Mouse (Mus musculus) limb, embryonic 12.5 days (tissue): Measurements from ENCODE around the gene Tshz2. TPM values are rescaled to one million over a fixed set of nuclear protein-coding genes. Genes with fewer than 3 reads are reported as not detected.

Experiments
- ATAC-seq: fragments of 200-750 bp; cut with Nextera tagmentation; 2 replicates; pipeline ENCODE4 v1.8.0; 2017; ENCODE audit warnings: low read depth, moderate TSS enrichment; ENCODE audit not compliant: insufficient number of reproducible peaks, insufficient read depth, low FRiP score, low TSS enrichment
- H3K27ac ChIP-seq: fragments of 300-500 bp; sonication (generic); 2 replicates; pipeline ENCODE4 v1.5.1; 2016; ENCODE audit warnings: mild to moderate bottlenecking, moderate library complexity
- H3K27me3 ChIP-seq: fragments of 300-500 bp; sonication (generic); 2 replicates; pipeline ENCODE4 v1.6.1; 2016; ENCODE audit warnings: mild to moderate bottlenecking, moderate library complexity
- H3K36me3 ChIP-seq: fragments of 300-500 bp; sonication (generic); 2 replicates; pipeline ENCODE4 v1.6.1; 2016; ENCODE audit warnings: mild to moderate bottlenecking, moderate library complexity
- H3K4me1 ChIP-seq: fragments of 300-500 bp; sonication (generic); replicated peaks from 2 replicates; pipeline ENCODE4 v1.6.1; 2016
- H3K4me2 ChIP-seq: fragments of 300-500 bp; sonication (generic); 2 replicates; pipeline ENCODE4 v1.6.1; 2016; ENCODE audit warnings: mild to moderate bottlenecking, moderate library complexity
- H3K4me3 ChIP-seq: fragments of 300-500 bp; sonication (generic); replicated peaks from 2 replicates; pipeline ENCODE4 v1.5.1; 2016; ENCODE audit warnings: mild to moderate bottlenecking
- H3K9ac ChIP-seq: fragments of 300-500 bp; sonication (generic); replicated peaks from 2 replicates; pipeline ENCODE4 v1.6.1; 2016; ENCODE audit warnings: mild to moderate bottlenecking, moderate library complexity
- H3K9me3 ChIP-seq: fragments of 300-500 bp; sonication (generic); 2 replicates; pipeline ENCODE4 v1.6.1; 2016; ENCODE audit warnings: mild to moderate bottlenecking, moderate library complexity
- WGBS: fragments of 180-500 bp; shearing (Covaris S2); methylation state at CpG from one replicate; pipeline ENCODE4 v1.1.7; 2016; 5-methylcytosine and 5-hydroxymethylcytosine counted together
- polyA plus RNA-seq: library from polyadenylated mRNA; unstranded; fragments of >200 nt; fragmentation: Nextera tagmentation; extraction: Ambion mirVana; gene quantifications from 2 replicates; pipeline ENCODE4 v1.2.1, GENCODE M21; 2016

Gene Tshz2
- polyA plus RNA-seq, 1 experiment from 2014 or later, result 12.0 TPM

- WGBS, result 78% methylated on average over 8 of the region's 8 CpGs
- Histone ChIP-seq H3K27me3 (no peaks in the 10 kb centered on the region), H3K4me1 (peaks cover 7% of the 10 kb centered on the region), H3K4me2 (no peak overlapping the region), H3K4me3 (no peak overlapping the region), H3K36me3 (no peaks in the 10 kb centered on the region), H3K27ac (no peak overlapping the region), H3K9me3 (peaks cover 5% of the 10 kb centered on the region; the same call in 1 of the 2 replicates), H3K9ac (no peak overlapping the region)
- ATAC-seq, result no peak
Observed at GRCm38 (mm10) chr2:170031872-170032271, 399.1 kb downstream of the Tshz2 start.

GRCm38 (mm10) chr2:170033219-170033618 is 400.4 kb downstream of the Tshz2 start:
- Histone ChIP-seq H3K36me3 (no peaks in the 10 kb centered on the region), H3K27me3 (no peaks in the 10 kb centered on the region), H3K27ac (peak overlapping the region; percentile 64), H3K4me2 (no peak overlapping the region), H3K9ac (no peak overlapping the region), H3K4me1 (peaks cover 7% of the 10 kb centered on the region), H3K9me3 (no peaks in the 10 kb centered on the region), H3K4me3 (no peak overlapping the region)
- 59% methylated on average over 5 of the region's 5 CpGs for WGBS
- no peak for ATAC-seq

GRCm38 (mm10) chr2:170034794-170035193 is 402.0 kb downstream of the Tshz2 start:
- ATAC-seq, result no peak
- Histone ChIP-seq H3K9ac (no peak overlapping the region), H3K4me2 (no peak overlapping the region), H3K4me3 (no peak overlapping the region), H3K9me3 (no peaks in the 10 kb centered on the region), H3K4me1 (peaks cover 7% of the 10 kb centered on the region), H3K36me3 (no peaks in the 10 kb centered on the region), H3K27ac (no peak overlapping the region), H3K27me3 (0 out of 2 replicates have a peak, but pooled peaks cover 1% of the 10 kb centered on the region)
- 94% methylated on average over 11 of the region's 11 CpGs for WGBS

GRCm38 (mm10) chr2:170036791-170037241 is 404.0 kb downstream of the Tshz2 start:
- no peak overlapping the region for H3K9ac ChIP-seq
- peaks cover 10% of the 10 kb centered on the region for H3K27me3 ChIP-seq
- no peak overlapping the region for H3K4me2 ChIP-seq
- peaks cover 19% of the 10 kb centered on the region for H3K4me1 ChIP-seq
- H3K27ac ChIP-seq, result no peak overlapping the region
- WGBS, result 37% methylated on average over 11 of the region's 11 CpGs
- H3K4me3 ChIP-seq, result no peak overlapping the region
- no peak for ATAC-seq
- H3K9me3 ChIP-seq, result no peaks in the 10 kb centered on the region
- no peaks in the 10 kb centered on the region for H3K36me3 ChIP-seq

- no peak for ATAC-seq
- 65% methylated on average over 13 of the region's 13 CpGs for WGBS
- Histone ChIP-seq H3K27ac (no peak overlapping the region), H3K9ac (no peak overlapping the region), H3K4me3 (no peak overlapping the region), H3K4me1 (peaks cover 19% of the 10 kb centered on the region), H3K36me3 (no peaks in the 10 kb centered on the region), H3K4me2 (no peak overlapping the region), H3K27me3 (peaks cover 10% of the 10 kb centered on the region), H3K9me3 (no peaks in the 10 kb centered on the region)
Observed at GRCm38 (mm10) chr2:170037346-170037745, 404.5 kb downstream of the Tshz2 start.

- 50% methylated on average over 14 of the region's 14 CpGs for WGBS
- Histone ChIP-seq H3K36me3 (no peaks in the 10 kb centered on the region), H3K9me3 (no peaks in the 10 kb centered on the region), H3K4me3 (no peak overlapping the region), H3K4me2 (no peak overlapping the region), H3K27ac (no peak overlapping the region), H3K4me1 (peaks cover 12% of the 10 kb centered on the region; the same call in 1 of the 2 replicates), H3K27me3 (peaks cover 10% of the 10 kb centered on the region), H3K9ac (no peak overlapping the region)
- no peak for ATAC-seq
Observed at GRCm38 (mm10) chr2:170039772-170040171, 407.0 kb downstream of the Tshz2 start.

- no peak for ATAC-seq
- Histone ChIP-seq H3K27me3 (peaks cover 10% of the 10 kb centered on the region), H3K27ac (no peak overlapping the region), H3K4me3 (no peak overlapping the region), H3K9ac (no peak overlapping the region), H3K4me2 (no peak overlapping the region), H3K36me3 (no peaks in the 10 kb centered on the region), H3K9me3 (0 out of 2 replicates have a peak, but pooled peaks cover 4% of the 10 kb centered on the region), H3K4me1 (peaks cover 12% of the 10 kb centered on the region; the same call in 1 of the 2 replicates)
- WGBS, result 60% methylated on average over 9 of the region's 9 CpGs
Observed at GRCm38 (mm10) chr2:170041101-170041500, 408.3 kb downstream of the Tshz2 start.

GRCm38 (mm10) chr2:170042471-170043213 is 409.8 kb downstream of the Tshz2 start:
- 83% methylated on average over 12 of the region's 12 CpGs for WGBS
- H3K4me1 ChIP-seq, result peaks cover 12% of the 10 kb centered on the region; the same call in 1 of the 2 replicates
- no peak overlapping the region for H3K4me3 ChIP-seq
- no peak for ATAC-seq
- H3K4me2 ChIP-seq, result no peak overlapping the region
- 0 out of 2 replicates have a peak, but pooled peaks cover 8% of the 10 kb centered on the region for H3K9me3 ChIP-seq
- no peaks in the 10 kb centered on the region for H3K36me3 ChIP-seq
- H3K9ac ChIP-seq, result no peak overlapping the region
- H3K27ac ChIP-seq, result no peak overlapping the region
- H3K27me3 ChIP-seq, result peaks cover 10% of the 10 kb centered on the region

GRCm38 (mm10) chr2:170043290-170043689 is 410.5 kb downstream of the Tshz2 start:
- WGBS, result 84% methylated on average over 8 of the region's 10 CpGs
- Histone ChIP-seq H3K4me2 (no peak overlapping the region), H3K4me1 (peaks cover 12% of the 10 kb centered on the region; the same call in 1 of the 2 replicates), H3K4me3 (no peak overlapping the region), H3K9ac (no peak overlapping the region), H3K27me3 (peaks cover 10% of the 10 kb centered on the region), H3K36me3 (no peaks in the 10 kb centered on the region), H3K27ac (no peak overlapping the region), H3K9me3 (0 out of 2 replicates have a peak, but pooled peaks cover 8% of the 10 kb centered on the region)
- ATAC-seq, result no peak

- Histone ChIP-seq H3K4me1 (peaks cover 9% of the 10 kb centered on the region; the same call in 1 of the 2 replicates), H3K27me3 (peaks cover 6% of the 10 kb centered on the region), H3K4me3 (no peak overlapping the region), H3K9ac (no peak overlapping the region), H3K4me2 (no peak overlapping the region), H3K9me3 (0 out of 2 replicates have a peak, but pooled peaks cover 8% of the 10 kb centered on the region), H3K27ac (no peak overlapping the region), H3K36me3 (no peaks in the 10 kb centered on the region)
- 81% methylated on average over 11 of the region's 11 CpGs for WGBS
- no peak for ATAC-seq
Observed at GRCm38 (mm10) chr2:170045896-170046295, 413.1 kb downstream of the Tshz2 start.

GRCm38 (mm10) chr2:170046371-170047145 is 413.7 kb downstream of the Tshz2 start:
- 0 out of 2 replicates have a peak, but pooled peaks cover 3% of the 10 kb centered on the region for H3K4me1 ChIP-seq
- ATAC-seq, result no peak
- peaks cover 3% of the 10 kb centered on the region for H3K27me3 ChIP-seq
- H3K4me3 ChIP-seq, result no peak overlapping the region
- H3K9me3 ChIP-seq, result 0 out of 2 replicates have a peak, but pooled peaks cover 8% of the 10 kb centered on the region
- H3K27ac ChIP-seq, result no peak overlapping the region
- H3K4me2 ChIP-seq, result no peak overlapping the region
- H3K9ac ChIP-seq, result no peak overlapping the region
- H3K36me3 ChIP-seq, result no peaks in the 10 kb centered on the region
- 84% methylated on average over 9 of the region's 9 CpGs for WGBS
